Mouse (Mus musculus) heart, postnatal 0 days (tissue): ENCODE results near the gene Olfr593.

Experiments used
- CTCF ChIP-seq: IDR thresholded peaks from 2 replicates; pipeline ENCODE4 v1.5.1; 2016; ENCODE audit warnings: antibody characterized with exemption, control low read depth, low read depth
- EP300 ChIP-seq: IDR thresholded peaks from 2 replicates; pipeline ENCODE4 v1.6.1; 2016; ENCODE audit warnings: antibody characterized with exemption, low read depth

GRCm38 (mm10) chr7:103216696-103217095, 5.0 kb downstream of the Olfr593 start, which contains the start of gene Olfr594:
- no peak for TF ChIP-seq CTCF
- TF ChIP-seq EP300, result no peak
